Mouse (Mus musculus) spleen, adult 2 months (tissue): ENCODE measurements around the gene Fndc3b. TPM values are rescaled to one million over a fixed set of nuclear protein-coding genes. Genes with fewer than 3 reads are reported as not detected.

Source experiments
- DNase-seq, 2 experiments: peaks; one replicate each; pipeline versions ENCODE4 v3.0.0 to v3.0.0-alpha.2; 2012 to 2021; ENCODE audit warnings: low spot score in 2 of 2, low read depth in 1 of 2
- H3K27ac ChIP-seq: fragments of 200-500 bp; 2 replicates; pipeline ENCODE4 v1.5.1; 2012; ENCODE audit warnings: low read length, inconsistent platforms; ENCODE audit not compliant: insufficient read depth
- H3K27me3 ChIP-seq: fragments of 200-500 bp; 2 replicates; pipeline ENCODE4 v1.6.1; 2012; ENCODE audit warnings: mild to moderate bottlenecking, moderate library complexity, low read length, inconsistent platforms; ENCODE audit not compliant: control insufficient read depth, insufficient read depth
- H3K36me3 ChIP-seq: fragments of 200-500 bp; 2 replicates; pipeline ENCODE4 v1.6.1; 2012; ENCODE audit warnings: mild to moderate bottlenecking, low read length, inconsistent platforms; ENCODE audit not compliant: control insufficient read depth, insufficient read depth
- H3K4me1 ChIP-seq: fragments of 200-500 bp; 2 replicates; pipeline ENCODE4 v1.6.1; 2011; ENCODE audit warnings: inconsistent platforms; ENCODE audit not compliant: control insufficient read depth, insufficient read depth, insufficient read length
- H3K4me3 ChIP-seq: fragments of 200-500 bp; 2 replicates; pipeline ENCODE4 v1.5.1; 2011; ENCODE audit warnings: mild to moderate bottlenecking, inconsistent platforms; ENCODE audit not compliant: insufficient read depth, insufficient read length; ENCODE audit errors: extremely low read depth
- CTCF ChIP-seq: fragments of 200-500 bp; IDR thresholded peaks from 2 replicates; pipeline ENCODE4 v1.5.1; 2011; ENCODE audit warnings: mild to moderate bottlenecking, inconsistent platforms; ENCODE audit not compliant: insufficient read depth, insufficient read length, insufficient replicate concordance; ENCODE audit errors: extremely low read depth
- POLR2A ChIP-seq: fragments of 200-500 bp; IDR thresholded peaks from 2 replicates; pipeline ENCODE4 v1.6.1; 2011; ENCODE audit warnings: low read depth, low read length, inconsistent platforms
- WGBS: fragments of 180-500 bp; shearing (Covaris S2); methylation state at CpG from one replicate; pipeline ENCODE4 v1.1.7; 2018; 5-methylcytosine and 5-hydroxymethylcytosine counted together
- polyA plus RNA-seq: library from polyadenylated mRNA; depleted of rRNA; stranded (reverse); fragments of >200 nt; gene quantifications from 2 replicates; pipeline ENCODE4 v1.2.3, GENCODE M21; 2012

Fndc3b gene
- polyA plus RNA-seq, 1 experiment: 3.8 TPM

- H3K27me3 ChIP-seq: no peaks in the 10 kb centered on the region
- WGBS: 92% methylated on average over 11 of the region's 11 CpGs
- H3K27ac ChIP-seq: no peak overlapping the region
- no peaks in the 10 kb centered on the region for H3K36me3 ChIP-seq
- H3K4me1 ChIP-seq: no peaks in the 10 kb centered on the region
- TF ChIP-seq POLR2A (no peak), CTCF (no peak)
- H3K4me3 ChIP-seq: no peak overlapping the region
- no peak for DNase-seq
These were observed 97.3 kb downstream of the Fndc3b start for GRCm38 (mm10) chr3:27613828-27614227.

- Histone ChIP-seq H3K36me3 (no peaks in the 10 kb centered on the region), H3K27ac (no peak overlapping the region), H3K4me1 (no peaks in the 10 kb centered on the region), H3K4me3 (no peak overlapping the region), H3K27me3 (no peaks in the 10 kb centered on the region)
- TF ChIP-seq POLR2A (no peak), CTCF (no peak)
- 54% methylated on average over 4 of the region's 4 CpGs for WGBS
- DNase-seq: no peak
These were observed 98.1 kb downstream of the Fndc3b start for GRCm38 (mm10) chr3:27613011-27613410.

GRCm38 (mm10) chr3:27611986-27612385, 99.1 kb downstream of the Fndc3b start:
- 89% methylated on average over 5 of the region's 5 CpGs for WGBS
- Histone ChIP-seq H3K27me3 (no peaks in the 10 kb centered on the region), H3K4me1 (no peaks in the 10 kb centered on the region), H3K4me3 (no peak overlapping the region), H3K36me3 (no peaks in the 10 kb centered on the region), H3K27ac (no peak overlapping the region)
- TF ChIP-seq CTCF (no peak), POLR2A (no peak)
- DNase-seq: no peak

GRCm38 (mm10) chr3:27610547-27610946, 100.6 kb downstream of the Fndc3b start:
- no peak for TF ChIP-seq POLR2A
- no peaks in the 10 kb centered on the region for H3K4me1 ChIP-seq
- no peaks in the 10 kb centered on the region for H3K27me3 ChIP-seq
- no peaks in the 10 kb centered on the region for H3K36me3 ChIP-seq
- no peak for DNase-seq
- no peak overlapping the region for H3K4me3 ChIP-seq
- no peak overlapping the region for H3K27ac ChIP-seq
- 91% methylated on average over 4 of the region's 4 CpGs for WGBS

GRCm38 (mm10) chr3:27610089-27610488, 101.0 kb downstream of the Fndc3b start:
- no peaks in the 10 kb centered on the region for H3K36me3 ChIP-seq
- no peaks in the 10 kb centered on the region; the same call in 1 of the 2 replicates for H3K4me1 ChIP-seq
- no peaks in the 10 kb centered on the region for H3K27me3 ChIP-seq
- H3K4me3 ChIP-seq: no peak overlapping the region
- 75% methylated on average over 1 of the region's 1 CpGs for WGBS
- no peak overlapping the region for H3K27ac ChIP-seq
- no peak for TF ChIP-seq POLR2A
- TF ChIP-seq CTCF: no peak
- DNase-seq: no peak

- Histone ChIP-seq H3K4me3 (no peak overlapping the region), H3K27ac (no peak overlapping the region)
- no peak for DNase-seq
These were observed 103.3 kb downstream of the Fndc3b start for GRCm38 (mm10) chr3:27607796-27608151.

GRCm38 (mm10) chr3:27607081-27607795, 103.9 kb downstream of the Fndc3b start:
- H3K36me3 ChIP-seq: no peaks in the 10 kb centered on the region
- DNase-seq: no peak
- H3K4me3 ChIP-seq: no peak overlapping the region
- WGBS: 36% methylated on average over 9 of the region's 9 CpGs
- H3K4me1 ChIP-seq: no peaks in the 10 kb centered on the region; the same call in 1 of the 2 replicates
- H3K27ac ChIP-seq: no peak overlapping the region
- TF ChIP-seq POLR2A (no peak), CTCF (no peak)
- no peaks in the 10 kb centered on the region for H3K27me3 ChIP-seq

More at GRCm38 (mm10) chr3:27607796-27608151, 103.3 kb downstream of the Fndc3b start:
- no peaks in the 10 kb centered on the region for H3K36me3 ChIP-seq
- WGBS: 36% methylated on average over 7 of the region's 7 CpGs
- no peaks in the 10 kb centered on the region for H3K27me3 ChIP-seq
- no peaks in the 10 kb centered on the region; the same call in 1 of the 2 replicates for H3K4me1 ChIP-seq
- TF ChIP-seq CTCF (no peak), POLR2A (no peak)
